Mouse (Mus musculus) liver, embryonic 12.5 days (tissue): ENCODE data around the gene Cabin1. TPM values are rescaled to one million over a fixed set of nuclear protein-coding genes. Genes with fewer than 3 reads are reported as not detected.
A peak's percentile ranks its signal among the peaks of the same experiment; 100 is the strongest.

Experiments used
- ATAC-seq: fragments of 200-750 bp; cut with Nextera tagmentation; 2 replicates; pipeline ENCODE4 v1.8.0; 2017; ENCODE audit warnings: moderate number of reproducible peaks, mild to moderate bottlenecking, moderate library complexity
- H3K27ac ChIP-seq: fragments of 300-500 bp; sonication (generic); 2 replicates; pipeline ENCODE4 v1.5.1; 2016; ENCODE audit warnings: mild to moderate bottlenecking
- H3K27me3 ChIP-seq: fragments of 300-500 bp; sonication (generic); replicated peaks from 2 replicates; pipeline ENCODE4 v1.6.1; 2016; ENCODE audit warnings: mild to moderate bottlenecking, moderate library complexity
- H3K36me3 ChIP-seq: fragments of 300-500 bp; sonication (generic); 2 replicates; pipeline ENCODE4 v1.6.1; 2016; ENCODE audit warnings: mild to moderate bottlenecking, moderate library complexity
- H3K4me1 ChIP-seq: fragments of 300-500 bp; sonication (generic); 2 replicates; pipeline ENCODE4 v1.6.1; 2016
- H3K4me2 ChIP-seq: fragments of 300-500 bp; sonication (generic); 2 replicates; pipeline ENCODE4 v1.6.1; 2016; ENCODE audit warnings: mild to moderate bottlenecking, moderate library complexity
- H3K4me3 ChIP-seq: fragments of 300-500 bp; sonication (generic); 2 replicates; pipeline ENCODE4 v1.5.1; 2016; ENCODE audit warnings: mild to moderate bottlenecking, moderate library complexity
- H3K9ac ChIP-seq: fragments of 300-500 bp; sonication (generic); 2 replicates; pipeline ENCODE4 v1.6.1; 2016; ENCODE audit warnings: mild to moderate bottlenecking, moderate library complexity
- H3K9me3 ChIP-seq: fragments of 300-500 bp; sonication (generic); replicated peaks from 2 replicates; pipeline ENCODE4 v1.6.1; 2016; ENCODE audit warnings: mild to moderate bottlenecking, moderate library complexity
- WGBS: fragments of 180-500 bp; shearing (Covaris S2); methylation state at CpG from one replicate; pipeline ENCODE4 v1.1.7; 2016; ENCODE audit not compliant: insufficient replicate concordance; 5-methylcytosine and 5-hydroxymethylcytosine counted together
- polyA plus RNA-seq: library from polyadenylated mRNA; unstranded; fragments of >200 nt; fragmentation: Nextera tagmentation; extraction: Ambion mirVana; gene quantifications from 2 replicates; pipeline ENCODE4 v1.2.1, GENCODE M21; 2016

Gene Cabin1
- polyA plus RNA-seq, 1 experiment from 2014 or later, result 24.4 TPM

- no peak overlapping the region for H3K9ac ChIP-seq
- H3K9me3 ChIP-seq, result no peaks in the 10 kb centered on the region
- no peak for ATAC-seq
- peaks cover 66% of the 10 kb centered on the region for H3K4me1 ChIP-seq
- 90% methylated on average over 9 of the region's 9 CpGs for WGBS
- H3K27ac ChIP-seq, result peak overlapping the region; percentile 99; the same call in 1 of the 2 replicates
- no peak overlapping the region for H3K4me2 ChIP-seq
- H3K27me3 ChIP-seq, result no peaks in the 10 kb centered on the region
- no peak overlapping the region for H3K4me3 ChIP-seq
- peaks cover 92% of the 10 kb centered on the region for H3K36me3 ChIP-seq
Observed at GRCm38 (mm10) chr10:75694567-75694966, 69.6 kb downstream of the Cabin1 start.

DNA sequence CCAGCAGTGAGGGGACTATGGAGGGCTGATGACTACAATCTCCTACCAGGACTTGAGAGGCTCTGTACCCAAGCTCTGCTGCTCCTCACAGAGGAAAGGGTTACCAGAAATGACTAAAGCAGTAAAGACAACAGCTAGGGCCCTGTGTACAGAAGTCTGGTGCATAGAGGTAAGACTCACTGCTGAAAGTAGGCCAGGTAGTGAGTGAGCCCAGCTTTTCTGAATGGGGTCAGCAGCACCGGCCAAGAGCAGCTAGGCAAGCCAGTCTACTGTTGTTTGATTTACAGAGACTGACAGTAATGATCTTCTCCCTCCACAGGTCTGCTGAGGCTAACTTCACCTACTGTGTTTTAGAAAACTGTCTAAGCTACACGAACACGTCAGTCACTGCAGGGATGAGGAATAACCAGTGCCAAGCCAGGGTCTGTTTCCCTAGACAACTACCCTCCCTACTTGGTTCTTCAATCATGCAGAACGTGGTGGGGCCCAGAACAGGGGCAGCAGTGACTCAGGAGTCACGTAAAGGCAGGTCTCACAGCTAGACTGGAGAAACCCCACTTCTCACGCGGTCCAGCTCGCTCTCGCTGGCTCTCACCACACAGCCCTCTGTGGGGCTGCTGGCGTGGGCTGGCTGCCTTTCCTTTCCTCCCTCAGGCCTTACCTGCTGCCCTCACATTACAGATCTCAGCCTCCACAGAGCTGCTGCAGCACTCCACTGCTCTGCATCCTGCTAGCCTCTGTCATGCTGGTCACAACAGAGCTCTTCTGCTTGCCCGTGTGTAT, 70.5 kb downstream of the Cabin1 start:
- no peaks in the 10 kb centered on the region for H3K27me3 ChIP-seq
- H3K9me3 ChIP-seq, result no peaks in the 10 kb centered on the region
- no peak overlapping the region for H3K4me2 ChIP-seq
- 82% methylated on average over 11 of the region's 11 CpGs for WGBS
- H3K4me1 ChIP-seq, result peaks cover 57% of the 10 kb centered on the region
- peak overlapping the region; percentile 34; the same call in 1 of the 2 replicates for H3K27ac ChIP-seq
- ATAC-seq, result no peak
- H3K9ac ChIP-seq, result peak overlapping the region; percentile 28
- H3K36me3 ChIP-seq, result peaks cover 92% of the 10 kb centered on the region
- H3K4me3 ChIP-seq, result no peak overlapping the region

GRCm38 (mm10) chr10:75688598-75688997, 75.5 kb downstream of the Cabin1 start:
- H3K4me2 ChIP-seq, result no peak overlapping the region
- peaks cover 97% of the 10 kb centered on the region for H3K36me3 ChIP-seq
- H3K4me1 ChIP-seq, result peaks cover 8% of the 10 kb centered on the region
- no peak overlapping the region for H3K4me3 ChIP-seq
- no peak for ATAC-seq
- no peaks in the 10 kb centered on the region for H3K27me3 ChIP-seq
- WGBS, result 85% methylated on average over 2 of the region's 2 CpGs
- no peaks in the 10 kb centered on the region for H3K9me3 ChIP-seq
- H3K27ac ChIP-seq, result 0 out of 2 replicates have a peak overlapping the region, but pooled peaks have one; percentile 10
- no peak overlapping the region for H3K9ac ChIP-seq

GRCm38 (mm10) chr10:75686724-75687123, 77.4 kb downstream of the Cabin1 start:
- H3K4me1 ChIP-seq, result no peaks in the 10 kb centered on the region
- H3K9ac ChIP-seq, result no peak overlapping the region
- peaks cover 97% of the 10 kb centered on the region for H3K36me3 ChIP-seq
- no peak for ATAC-seq
- no peaks in the 10 kb centered on the region for H3K27me3 ChIP-seq
- no peak overlapping the region for H3K4me3 ChIP-seq
- H3K4me2 ChIP-seq, result no peak overlapping the region
- no peaks in the 10 kb centered on the region for H3K9me3 ChIP-seq
- 61% methylated on average over 4 of the region's 4 CpGs for WGBS
- H3K27ac ChIP-seq, result no peak overlapping the region

GRCm38 (mm10) chr10:75684035-75685004, 79.8 kb downstream of the Cabin1 start:
- peaks cover 99% of the 10 kb centered on the region for H3K36me3 ChIP-seq
- no peak for ATAC-seq
- 70% methylated on average over 12 of the region's 12 CpGs for WGBS

GRCm38 (mm10) chr10:75680574-75681001, 83.6 kb downstream of the Cabin1 start:
- Histone ChIP-seq H3K27me3 (no peaks in the 10 kb centered on the region), H3K27ac (no peak overlapping the region), H3K9me3 (no peaks in the 10 kb centered on the region), H3K4me3 (no peak overlapping the region), H3K4me1 (peaks cover 28% of the 10 kb centered on the region), H3K9ac (no peak overlapping the region), H3K36me3 (peaks cover 98% of the 10 kb centered on the region), H3K4me2 (no peak overlapping the region)
- WGBS, result 90% methylated on average over 10 of the region's 10 CpGs
- no peak for ATAC-seq

More at GRCm38 (mm10) chr10:75684035-75685004, 79.8 kb downstream of the Cabin1 start:
- Histone ChIP-seq H3K9ac (no peak overlapping the region), H3K9me3 (no peaks in the 10 kb centered on the region), H3K27me3 (no peaks in the 10 kb centered on the region), H3K27ac (no peak overlapping the region), H3K4me2 (no peak overlapping the region), H3K4me1 (peaks cover under 1% of the 10 kb centered on the region; the same call in 1 of the 2 replicates), H3K4me3 (no peak overlapping the region)

DNA sequence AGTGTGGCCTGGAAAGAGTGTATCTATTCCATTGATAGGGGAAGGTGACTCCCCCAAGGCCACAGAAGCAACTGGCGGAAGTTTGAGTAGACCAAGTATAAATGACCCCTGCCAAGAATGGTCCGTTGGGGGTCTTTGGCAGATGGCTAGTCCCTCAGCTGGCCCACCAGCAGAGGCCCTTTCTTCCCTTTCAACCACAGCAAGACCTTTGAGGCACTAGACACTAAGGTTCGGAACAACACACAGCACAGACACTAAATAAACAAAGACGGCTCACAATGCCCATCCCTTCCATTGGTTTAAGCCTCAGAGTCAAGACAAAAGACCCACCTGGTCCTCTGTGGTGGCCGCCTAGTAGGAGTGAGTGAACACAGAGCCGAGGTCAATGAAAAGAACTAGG, 84.9 kb downstream of the Cabin1 start:
- 84% methylated on average over 6 of the region's 6 CpGs for WGBS
- no peak overlapping the region for H3K4me2 ChIP-seq
- peaks cover 28% of the 10 kb centered on the region for H3K4me1 ChIP-seq
- no peak overlapping the region for H3K27ac ChIP-seq
- no peaks in the 10 kb centered on the region for H3K27me3 ChIP-seq
- peaks cover 99% of the 10 kb centered on the region for H3K36me3 ChIP-seq
- H3K4me3 ChIP-seq, result no peak overlapping the region
- no peak for ATAC-seq
- no peaks in the 10 kb centered on the region for H3K9me3 ChIP-seq
- no peak overlapping the region for H3K9ac ChIP-seq

- H3K36me3 ChIP-seq, result peaks cover 99% of the 10 kb centered on the region
- 87% methylated on average over 5 of the region's 5 CpGs for WGBS
- H3K4me1 ChIP-seq, result peaks cover 33% of the 10 kb centered on the region
- H3K27me3 ChIP-seq, result no peaks in the 10 kb centered on the region
- peak overlapping the region; percentile 21; the same call in 1 of the 2 replicates for H3K27ac ChIP-seq
- H3K9ac ChIP-seq, result no peak overlapping the region
- no peak for ATAC-seq
- no peak overlapping the region for H3K4me3 ChIP-seq
- no peaks in the 10 kb centered on the region for H3K9me3 ChIP-seq
- H3K4me2 ChIP-seq, result no peak overlapping the region
Observed at GRCm38 (mm10) chr10:75677989-75678388, 86.2 kb downstream of the Cabin1 start.

DNA sequence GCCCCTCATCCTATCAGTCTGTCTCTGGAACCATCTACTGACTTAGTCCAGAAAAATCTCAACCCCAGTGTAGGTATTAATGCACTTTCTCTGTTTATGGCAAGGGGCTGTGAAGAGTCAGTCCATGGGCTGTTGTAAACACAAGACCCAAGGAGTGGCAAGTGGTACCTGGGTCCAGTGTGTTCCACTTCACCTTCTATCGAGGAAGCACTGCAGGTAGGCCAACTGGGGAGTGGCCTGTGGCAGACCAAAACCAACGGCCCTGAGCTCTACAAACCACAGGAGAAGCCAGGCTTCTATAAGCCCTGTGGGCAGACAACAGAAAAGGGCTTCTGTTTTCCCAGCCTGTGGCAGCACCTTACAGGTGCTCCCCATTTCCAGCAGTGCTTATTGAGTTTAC, 86.6 kb downstream of the Cabin1 start:
- ATAC-seq, result no peak
- no peaks in the 10 kb centered on the region for H3K9me3 ChIP-seq
- peaks cover 97% of the 10 kb centered on the region for H3K36me3 ChIP-seq
- H3K4me1 ChIP-seq, result peaks cover 35% of the 10 kb centered on the region
- H3K4me3 ChIP-seq, result no peak overlapping the region
- no peak overlapping the region for H3K4me2 ChIP-seq
- 75% methylated on average over 2 of the region's 2 CpGs for WGBS
- no peak overlapping the region; the same call in 1 of the 2 replicates for H3K27ac ChIP-seq
- H3K9ac ChIP-seq, result no peak overlapping the region
- no peaks in the 10 kb centered on the region for H3K27me3 ChIP-seq

GRCm38 (mm10) chr10:75676819-75677565, 87.1 kb downstream of the Cabin1 start:
- H3K27me3 ChIP-seq, result no peaks in the 10 kb centered on the region
- WGBS, result 73% methylated on average over 7 of the region's 7 CpGs
- H3K9me3 ChIP-seq, result no peaks in the 10 kb centered on the region
- H3K4me2 ChIP-seq, result no peak overlapping the region
- no peak for ATAC-seq
- no peak overlapping the region for H3K9ac ChIP-seq
- no peak overlapping the region for H3K4me3 ChIP-seq
- 0 out of 2 replicates have a peak overlapping the region, but pooled peaks have one; percentile 12 for H3K27ac ChIP-seq
- peaks cover 35% of the 10 kb centered on the region for H3K4me1 ChIP-seq
- peaks cover 97% of the 10 kb centered on the region for H3K36me3 ChIP-seq

- Histone ChIP-seq H3K4me3 (no peak overlapping the region), H3K9ac (no peak overlapping the region), H3K27me3 (no peaks in the 10 kb centered on the region), H3K9me3 (no peaks in the 10 kb centered on the region), H3K27ac (no peak overlapping the region), H3K36me3 (peaks cover 97% of the 10 kb centered on the region), H3K4me1 (peaks cover 35% of the 10 kb centered on the region), H3K4me2 (no peak overlapping the region)
- 59% methylated on average over 2 of the region's 2 CpGs for WGBS
- no peak for ATAC-seq
Observed at GRCm38 (mm10) chr10:75676286-75676685, 87.9 kb downstream of the Cabin1 start.
